Mouse (Mus musculus) spleen, adult 2 months (tissue): ENCODE results near the gene Mical3.
A peak's percentile ranks its signal among the peaks of the same experiment; 100 is the strongest.

ENCODE experiments used
- CTCF ChIP-seq: fragments of 200-500 bp; IDR thresholded peaks from 2 replicates; pipeline ENCODE4 v1.5.1; 2011; ENCODE audit warnings: mild to moderate bottlenecking, inconsistent platforms; ENCODE audit not compliant: insufficient read depth, insufficient read length, insufficient replicate concordance; ENCODE audit errors: extremely low read depth
- POLR2A ChIP-seq: fragments of 200-500 bp; IDR thresholded peaks from 2 replicates; pipeline ENCODE4 v1.6.1; 2011; ENCODE audit warnings: low read depth, low read length, inconsistent platforms

- TF ChIP-seq POLR2A = no peak
- TF ChIP-seq CTCF = peak; percentile 19; the same call in 1 of the 2 replicates
Observed at GRCm38 (mm10) chr6:120914911-120915648, 215.7 kb downstream of the Mical3 start.
